Mouse (Mus musculus) MEL (cell line): Measurements from ENCODE around the gene Gpha2. TPM values are rescaled to one million over a fixed set of nuclear protein-coding genes. Genes with fewer than 3 reads are reported as not detected.

Source experiments
- DNase-seq: peaks from one replicate; pipeline ENCODE4 v3.0.0; 2011; ENCODE audit warnings: low read depth, low spot score
- H3K27ac ChIP-seq: 2 replicates; pipeline ENCODE4 v1.5.1; 2012; ENCODE audit warnings: low read depth, mild to moderate bottlenecking, control low read depth, low read length, moderate library complexity; ENCODE audit not compliant: control insufficient read depth
- H3K27me3 ChIP-seq, 2 experiments: fragments of 150-350 bp in 1 of 2; sonication (generic) in 1 of 2; 2 replicates each; pipeline ENCODE4 v1.6.1; 2012; ENCODE audit warnings: low read length in 2 of 2, mild to moderate bottlenecking in 2 of 2, improper control_type of control experiment in 1 of 2, moderate library complexity in 1 of 2; ENCODE audit not compliant: insufficient read depth in 2 of 2, control insufficient read depth in 1 of 2
- H3K36me3 ChIP-seq, 2 experiments: 2 replicates each; pipeline ENCODE4 v1.6.1; 2012 to 2014; ENCODE audit warnings: low read length in 2 of 2, improper control_type of control experiment in 1 of 2, inconsistent platforms in 1 of 2, mild to moderate bottlenecking in 1 of 2; ENCODE audit not compliant: insufficient read depth in 2 of 2, control insufficient read depth in 1 of 2
- H3K4me1 ChIP-seq, 2 experiments: fragments of 150-350 bp in 1 of 2; sonication (generic) in 1 of 2; 2 replicates each; pipeline ENCODE4 v1.6.1; 2012; ENCODE audit warnings: low read length in 2 of 2, improper control_type of control experiment in 1 of 2, mild to moderate bottlenecking in 1 of 2; ENCODE audit not compliant: insufficient read depth in 2 of 2, control insufficient read depth in 1 of 2
- H3K4me3 ChIP-seq, 2 experiments: fragments of 150-350 bp in 1 of 2; sonication (generic) in 1 of 2; 2 replicates each; pipeline ENCODE4 v1.5.1; 2012; ENCODE audit warnings: low read depth in 2 of 2, low read length in 2 of 2, mild to moderate bottlenecking in 2 of 2, moderate library complexity in 2 of 2, control low read depth in 1 of 2, improper control_type of control experiment in 1 of 2; ENCODE audit not compliant: control insufficient read depth in 1 of 2, insufficient read depth in 1 of 2
- H3K79me2 ChIP-seq: 2 replicates; pipeline ENCODE4 v1.6.1; 2012; ENCODE audit warnings: mild to moderate bottlenecking, low read length, moderate library complexity; ENCODE audit not compliant: control insufficient read depth, poor library complexity, insufficient read depth
- H3K9ac ChIP-seq: 2 replicates; pipeline ENCODE4 v1.6.1; 2012; ENCODE audit warnings: low read depth, mild to moderate bottlenecking, control low read depth, low read length, moderate library complexity; ENCODE audit not compliant: control insufficient read depth, poor library complexity, severe bottlenecking
- H3K9me3 ChIP-seq: fragments of 150-350 bp; sonication (generic); replicated peaks from 2 replicates; pipeline ENCODE4 v1.6.1; 2012; ENCODE audit warnings: mild to moderate bottlenecking, low read length, improper control_type of control experiment, moderate library complexity; ENCODE audit not compliant: insufficient read depth
- CHD2 ChIP-seq: IDR thresholded peaks from 2 replicates; pipeline ENCODE4 v1.6.1; 2011; ENCODE audit warnings: low read length, improper control_type of control experiment
- CTCF ChIP-seq, 3 experiments: IDR thresholded peaks in 2 of 3; conservative IDR thresholded peaks in 1 of 3; 2 replicates each; pipeline ENCODE4 v1.5.1; 2011 to 2012; ENCODE audit warnings: low read length in 3 of 3, low read depth in 2 of 3, mild to moderate bottlenecking in 2 of 3, improper control_type of control experiment in 1 of 3, inconsistent platforms in 1 of 3, mixed read lengths in 1 of 3, moderate library complexity in 1 of 3; ENCODE audit not compliant: control insufficient read depth in 1 of 3, insufficient read depth in 1 of 3, poor library complexity in 1 of 3, severe bottlenecking in 1 of 3
- ELF1 ChIP-seq: IDR thresholded peaks from 2 replicates; pipeline ENCODE4 v1.6.1; 2014; ENCODE audit warnings: low read depth, mild to moderate bottlenecking, inconsistent platforms, low read length, improper control_type of control experiment, moderate library complexity
- EP300 ChIP-seq, 2 experiments: IDR thresholded peaks; 2 replicates each; pipeline ENCODE4 v1.6.1; 2011; ENCODE audit warnings: improper control_type of control experiment in 2 of 2, low read length in 2 of 2, low read depth in 1 of 2, mild to moderate bottlenecking in 1 of 2
- ETS1 ChIP-seq: IDR thresholded peaks from 2 replicates; pipeline ENCODE4 v1.6.1; 2012; ENCODE audit warnings: low read depth, mild to moderate bottlenecking, inconsistent platforms, low read length, improper control_type of control experiment, moderate library complexity
- HCFC1 ChIP-seq: IDR thresholded peaks from 2 replicates; pipeline ENCODE4 v1.6.1; 2012; ENCODE audit warnings: low read depth, mild to moderate bottlenecking, inconsistent platforms, low read length, improper control_type of control experiment, moderate library complexity
- MAFK ChIP-seq: IDR thresholded peaks from 2 replicates; pipeline ENCODE4 v1.6.1; 2011; ENCODE audit warnings: low read depth, mild to moderate bottlenecking, low read length, improper control_type of control experiment, borderline replicate concordance
- POLR2A ChIP-seq, 2 experiments: IDR thresholded peaks; 2 replicates each; pipeline ENCODE4 v1.6.1; 2011 to 2012; ENCODE audit warnings: low read length in 2 of 2, mild to moderate bottlenecking in 2 of 2, control low read depth in 1 of 2, improper control_type of control experiment in 1 of 2, low read depth in 1 of 2, moderate library complexity in 1 of 2; ENCODE audit not compliant: control insufficient read depth in 1 of 2, insufficient read depth in 1 of 2, poor library complexity in 1 of 2
- POLR2AphosphoS5 ChIP-seq: IDR thresholded peaks from 2 replicates; pipeline ENCODE4 v1.6.1; 2012; ENCODE audit warnings: low read depth, borderline replicate concordance, mild to moderate bottlenecking, inconsistent platforms, low read length, moderate library complexity, mixed read lengths
- RAD21 ChIP-seq: IDR thresholded peaks from 2 replicates; pipeline ENCODE4 v1.6.1; 2011; ENCODE audit warnings: mild to moderate bottlenecking, low read depth, low read length, improper control_type of control experiment
- RCOR1 ChIP-seq: IDR thresholded peaks from 2 replicates; pipeline ENCODE4 v1.6.1; 2012; ENCODE audit warnings: low read depth, mild to moderate bottlenecking, inconsistent platforms, low read length, improper control_type of control experiment
- SIN3A ChIP-seq: IDR thresholded peaks from 2 replicates; pipeline ENCODE4 v1.6.1; 2012; ENCODE audit warnings: low read length, improper control_type of control experiment, inconsistent platforms
- SMC3 ChIP-seq: IDR thresholded peaks from 2 replicates; pipeline ENCODE4 v1.6.1; 2011; ENCODE audit warnings: low read depth, low read length, improper control_type of control experiment
- TAL1 ChIP-seq: IDR thresholded peaks from 2 replicates; pipeline ENCODE4 v1.6.1; 2012; ENCODE audit warnings: mild to moderate bottlenecking, inconsistent platforms, low read length, moderate library complexity, mixed read lengths
- TBP ChIP-seq: IDR thresholded peaks from 2 replicates; pipeline ENCODE4 v1.8.0; 2011; ENCODE audit warnings: low read depth, low read length, improper control_type of control experiment
- UBTF ChIP-seq: IDR thresholded peaks from 2 replicates; pipeline ENCODE4 v1.6.1; 2012; ENCODE audit warnings: low read depth, mild to moderate bottlenecking, inconsistent platforms, low read length, improper control_type of control experiment, moderate library complexity, borderline replicate concordance; ENCODE audit not compliant: insufficient read depth
- USF1 ChIP-seq: IDR thresholded peaks from 2 replicates; pipeline ENCODE4 v1.6.1; 2014; ENCODE audit warnings: low read depth, mild to moderate bottlenecking, inconsistent platforms, low read length, improper control_type of control experiment, moderate library complexity
- USF2 ChIP-seq, 2 experiments: IDR thresholded peaks; 2 replicates each; pipeline ENCODE4 v1.6.1; 2011 to 2012; ENCODE audit warnings: improper control_type of control experiment in 2 of 2, low read length in 2 of 2, borderline replicate concordance in 1 of 2, inconsistent platforms in 1 of 2, low read depth in 1 of 2, mild to moderate bottlenecking in 1 of 2; ENCODE audit not compliant: insufficient read depth in 1 of 2
- ZC3H11A ChIP-seq: IDR thresholded peaks from 2 replicates; pipeline ENCODE4 v1.6.1; 2012; ENCODE audit warnings: low read depth, mild to moderate bottlenecking, inconsistent platforms, low read length, improper control_type of control experiment
- ZKSCAN1 ChIP-seq: IDR thresholded peaks from 2 replicates; pipeline ENCODE4 v1.6.1; 2012; ENCODE audit warnings: low read depth, mild to moderate bottlenecking, inconsistent platforms, low read length, improper control_type of control experiment, moderate library complexity
- ZMIZ1 ChIP-seq: IDR thresholded peaks from 2 replicates; pipeline ENCODE4 v1.6.1; 2012; ENCODE audit warnings: low read depth, mild to moderate bottlenecking, inconsistent platforms, low read length, improper control_type of control experiment, moderate library complexity
- polyA plus RNA-seq, 2 experiments: library from polyadenylated mRNA; stranded (reverse) in 1 of 2; unstranded in 1 of 2; fragments of >175 nt in 1 of 2; fragments of >200 nt in 1 of 2; gene quantifications; 2 replicates each; pipeline versions ENCODE4 v1.2.1 to v1.2.4; 2012; ENCODE audit warnings: low replicate concordance in 2 of 2, low read depth in 1 of 2; ENCODE audit not compliant: insufficient read length in 2 of 2, insufficient read depth in 1 of 2, missing spikeins in 1 of 2
- total RNA-seq: library from RNA; depleted of rRNA; stranded (reverse); fragments of 300-350 nt; gene quantifications from 2 replicates; pipeline ENCODE4 v1.2.3, GENCODE M21; 2012

Gpha2 gene
- total and polyA plus RNA-seq, 3 experiments = 0.19 TPM; not detected in 2

- TF ChIP-seq CTCF (IDR thresholded peaks at IDR 0.05 in 2 of 3, conservative IDR thresholded peaks at IDR 0.05 in 1 of 3; ENCODE audit: control insufficient read depth in 1 of 3, insufficient read depth in 1 of 3, low read depth in 2 of 3, low read length in 3 of 3, poor library complexity in 1 of 3, severe bottlenecking in 1 of 3) (peak in 2 of 3 experiments; percentile 66 to 75; a peak in 4 of 6 replicates), RAD21 (peak; percentile 52), ELF1 (no peak), ZC3H11A (peak; percentile 29), SMC3 (peak; percentile 51)
- H3K9ac ChIP-seq = no peak overlapping the region
- H3K9me3 ChIP-seq = no peaks in the 10 kb centered on the region
- H3K4me3 ChIP-seq = no peak overlapping the region
- peak; percentile 41 for DNase-seq
- H3K36me3 ChIP-seq = peaks cover 0 to 2% of the 10 kb centered on the region in 2 experiments; a peak in 1 of 4 replicates
- H3K4me1 ChIP-seq = no peaks in the 10 kb centered on the region
- no peak overlapping the region for H3K27ac ChIP-seq
- H3K79me2 ChIP-seq = no peaks in the 10 kb centered on the region
- H3K27me3 ChIP-seq = no peaks in the 10 kb centered on the region
These were observed 34.2 kb downstream of the Gpha2 start for GRCm38 (mm10) chr19:6260428-6260827.

GRCm38 (mm10) chr19:6260946-6261345, 34.8 kb downstream of the Gpha2 start:
- TF ChIP-seq EP300 (IDR thresholded peaks at IDR 0.05; ENCODE audit: low read depth in 1 of 2, low read length in 2 of 2) (no peak), UBTF (no peak), SMC3 (peak; percentile 48), ZKSCAN1 (no peak), RAD21 (peak; percentile 41), TAL1 (no peak), CTCF (IDR thresholded peaks at IDR 0.05 in 2 of 3, conservative IDR thresholded peaks at IDR 0.05 in 1 of 3; ENCODE audit: control insufficient read depth in 1 of 3, insufficient read depth in 1 of 3, low read depth in 2 of 3, low read length in 3 of 3, poor library complexity in 1 of 3, severe bottlenecking in 1 of 3) (peak; percentile 50 to 58 (median 57))
- Histone ChIP-seq H3K9ac (no peak overlapping the region), H3K4me3 (no peak overlapping the region), H3K27me3 (no peaks in the 10 kb centered on the region), H3K36me3 (peaks cover 0 to 2% of the 10 kb centered on the region in 2 experiments; a peak in 1 of 4 replicates), H3K79me2 (no peaks in the 10 kb centered on the region), H3K27ac (no peak overlapping the region), H3K9me3 (no peaks in the 10 kb centered on the region), H3K4me1 (no peaks in the 10 kb centered on the region)
- DNase-seq = peak; percentile 41

GRCm38 (mm10) chr19:6261379-6261778, 35.2 kb downstream of the Gpha2 start:
- H3K79me2 ChIP-seq = no peaks in the 10 kb centered on the region
- H3K36me3 ChIP-seq = peaks cover 0 to 2% of the 10 kb centered on the region in 2 experiments; a peak in 1 of 4 replicates
- no peaks in the 10 kb centered on the region for H3K9me3 ChIP-seq
- H3K4me1 ChIP-seq = no peaks in the 10 kb centered on the region
- H3K4me3 ChIP-seq = no peak overlapping the region
- H3K27ac ChIP-seq = no peak overlapping the region
- TF ChIP-seq ZKSCAN1 (no peak), CHD2 (no peak), POLR2AphosphoS5 (no peak), SIN3A (no peak), POLR2A (IDR thresholded peaks at IDR 0.05; ENCODE audit: control insufficient read depth in 1 of 2, insufficient read depth in 1 of 2, low read depth in 1 of 2, low read length in 2 of 2, poor library complexity in 1 of 2) (no peak), USF1 (no peak), ETS1 (no peak), ELF1 (no peak), USF2 (IDR thresholded peaks at IDR 0.05; ENCODE audit: borderline replicate concordance in 1 of 2, insufficient read depth in 1 of 2, low read depth in 1 of 2, low read length in 2 of 2) (no peak), RCOR1 (no peak), TBP (no peak), MAFK (no peak), ZMIZ1 (no peak), HCFC1 (no peak)
- no peaks in the 10 kb centered on the region for H3K27me3 ChIP-seq
- no peak for DNase-seq
- H3K9ac ChIP-seq = no peak overlapping the region
